Mouse (Mus musculus): ENCODE data around the gene Vwa7. TPM values are rescaled to one million over a fixed set of nuclear protein-coding genes. Genes with fewer than 3 reads are reported as not detected.
A peak's percentile ranks its signal among the peaks of the same experiment; 100 is the strongest.
"Not testable (repeated sequence)": the region's sequence is repeated elsewhere in the genome, so short reads cannot be mapped to it uniquely, and the experiment has no call there.

The Vwa7 gene
- polyA plus RNA-seq (2017; shearing (Covaris generic)), result under 1 TPM in 2 of 3 experiments, not detected in 1; 0.10 to 0.28 TPM

- no peak for ATAC-seq
Measured at GRCm38 (mm10) chr17:35016376-35016775, at the start of gene Vwa7. Gene Vwa7 (plus strand): TSS chr17:35016579.

- not testable (repeated sequence) for ATAC-seq
Measured at GRCm38 (mm10) chr17:34969822-34970221, 46.6 kb upstream of the Vwa7 start, which contains the start of gene Gm20481. Gene Gm20481 (plus strand): TSS chr17:34969912.

- ATAC-seq, result not testable (repeated sequence)
Measured at GRCm38 (mm10) chr17:34970850-34971249, 45.5 kb upstream of the Vwa7 start.

- peak; percentile 22 for ATAC-seq
Measured at GRCm38 (mm10) chr17:34971694-34972068, 44.7 kb upstream of the Vwa7 start.

GRCm38 (mm10) chr17:34972069-34972749, 44.2 kb upstream of the Vwa7 start, which contains the start of the genes Hspa1a and Hspa1l:
Gene Hspa1a (minus strand): TSS chr17:34972156.
Gene Hspa1l (plus strand): TSS chr17:34972703.
- peak; percentile 96 for ATAC-seq

GRCm38 (mm10) chr17:34975581-34976492, 40.5 kb upstream of the Vwa7 start:
- no peak for ATAC-seq

GRCm38 (mm10) chr17:34977000-34977399, 39.4 kb upstream of the Vwa7 start:
- no peak for ATAC-seq

- ATAC-seq, result no peak
Measured at GRCm38 (mm10) chr17:34978239-34978638, 38.1 kb upstream of the Vwa7 start.

- no peak for ATAC-seq
Measured at GRCm38 (mm10) chr17:34979631-34980030, 36.7 kb upstream of the Vwa7 start.

GRCm38 (mm10) chr17:34980655-34981054, 35.7 kb upstream of the Vwa7 start:
- peak; percentile 52 for ATAC-seq

- peak; percentile 89 for ATAC-seq
Measured at GRCm38 (mm10) chr17:34981690-34982180, 34.6 kb upstream of the Vwa7 start, which contains the start of gene Lsm2. Gene Lsm2 (plus strand): TSS chr17:34981862.

GRCm38 (mm10) chr17:34982328-34982727, 34.1 kb upstream of the Vwa7 start:
- no peak for ATAC-seq

- ATAC-seq, result no peak
Measured at GRCm38 (mm10) chr17:34984218-34984617, 32.2 kb upstream of the Vwa7 start.

- no peak for ATAC-seq
Measured at GRCm38 (mm10) chr17:34994751-34995150, 21.6 kb upstream of the Vwa7 start.

GRCm38 (mm10) chr17:34995192-34995591, 21.2 kb upstream of the Vwa7 start:
- not testable (repeated sequence) for ATAC-seq

- ATAC-seq, result not testable (repeated sequence)
Measured at GRCm38 (mm10) chr17:34995927-34996326, 20.5 kb upstream of the Vwa7 start.

- ATAC-seq, result no peak
Measured at GRCm38 (mm10) chr17:34996411-34997141, 19.8 kb upstream of the Vwa7 start.

- no peak for ATAC-seq
Measured at GRCm38 (mm10) chr17:34997142-34997483, 19.3 kb upstream of the Vwa7 start.

GRCm38 (mm10) chr17:34998526-34999430, 17.6 kb upstream of the Vwa7 start:
- no peak for ATAC-seq

GRCm38 (mm10) chr17:34999871-35000716, 16.3 kb upstream of the Vwa7 start:
- ATAC-seq, result peak; percentile 16
